Mouse (Mus musculus) megakaryocyte-erythroid progenitor cell, adult 5-6 weeks (primary cell): ENCODE results near the gene Wdr45. TPM values are rescaled to one million over a fixed set of nuclear protein-coding genes. Genes with fewer than 3 reads are reported as not detected.

Experiments
- ATAC-seq: replicated peaks from 2 replicates; pipeline ENCODE4 v1.8.0; 2016; ENCODE audit warnings: mild to moderate bottlenecking, inconsistent platforms; ENCODE audit not compliant: severe bottlenecking, poor library complexity, low FRiP score, low TSS enrichment
- total RNA-seq, 2 experiments: library from RNA; stranded (forward) in 1 of 2; stranded (reverse) in 1 of 2; fragments of 200-1000, 215-1000 nt in 1 of 2; fragments of >200 nt in 1 of 2; fragmentation: Nextera tagmentation in 1 of 2; gene quantifications; 2 replicates each; pipeline ENCODE4 v1.2.3; 2014 to 2017

Gene Wdr45
- total RNA-seq, 2 experiments from 2014 or later, result 20.2 to 36.9 TPM

DNA sequence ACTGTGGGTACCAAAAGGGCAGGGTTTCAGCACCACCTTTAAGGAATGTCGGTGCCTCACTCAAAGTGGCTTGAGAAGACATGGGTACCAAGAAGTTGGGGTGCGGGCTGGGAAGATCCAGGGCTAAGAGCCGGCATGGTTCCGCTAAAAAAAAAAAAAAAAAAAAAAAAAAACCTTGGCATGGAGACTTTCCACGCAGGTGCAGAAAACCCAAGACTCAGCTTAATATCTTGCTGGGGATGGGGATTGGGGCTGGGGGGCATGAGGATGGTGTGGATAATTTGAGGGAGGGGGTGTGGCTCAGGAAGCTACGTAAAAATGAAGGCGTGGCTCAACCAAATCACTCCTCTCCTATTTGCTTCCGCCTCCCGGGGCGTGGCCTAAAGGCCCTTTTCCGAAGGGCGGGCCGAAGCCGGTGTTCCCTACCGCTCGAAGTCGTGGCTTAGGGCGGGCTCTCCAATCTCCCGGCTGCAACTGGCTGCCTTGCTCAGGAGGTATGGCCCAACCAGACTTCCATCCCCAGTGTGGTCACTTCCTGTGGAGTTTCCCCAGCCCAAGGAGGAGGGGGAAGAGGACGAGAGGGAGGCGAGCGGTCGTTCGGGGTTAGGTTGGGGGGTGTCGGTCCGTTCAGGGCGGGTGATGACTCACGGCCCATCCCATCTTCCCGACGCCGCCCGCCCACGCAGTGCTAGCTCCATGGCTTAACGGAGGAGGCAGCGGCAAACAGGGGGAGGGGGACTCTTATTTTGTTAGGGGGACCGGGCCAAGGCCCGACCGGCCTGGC lies 48.2 kb downstream of the Wdr45 start, which contains the start of gene Tfe3:
Gene Tfe3 (plus strand): TSS at position 424 of the 784 bp plus-strand sequence.
- peak; percentile 96 for ATAC-seq

DNA sequence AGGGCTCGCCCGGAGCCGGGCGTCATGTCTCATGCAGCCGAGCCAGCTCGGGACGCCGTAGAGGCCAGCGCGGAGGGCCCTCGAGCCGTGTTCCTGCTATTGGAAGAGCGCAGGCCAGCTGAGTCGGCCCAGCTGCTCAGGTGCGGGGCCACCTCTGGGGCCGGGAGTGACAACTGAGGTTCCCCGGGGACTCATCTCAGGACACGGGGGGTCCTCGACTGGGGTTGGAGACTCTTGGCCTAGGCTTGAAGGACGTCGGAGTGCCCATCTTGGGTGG lies 48.7 kb downstream of the Wdr45 start:
- no peak for ATAC-seq

DNA sequence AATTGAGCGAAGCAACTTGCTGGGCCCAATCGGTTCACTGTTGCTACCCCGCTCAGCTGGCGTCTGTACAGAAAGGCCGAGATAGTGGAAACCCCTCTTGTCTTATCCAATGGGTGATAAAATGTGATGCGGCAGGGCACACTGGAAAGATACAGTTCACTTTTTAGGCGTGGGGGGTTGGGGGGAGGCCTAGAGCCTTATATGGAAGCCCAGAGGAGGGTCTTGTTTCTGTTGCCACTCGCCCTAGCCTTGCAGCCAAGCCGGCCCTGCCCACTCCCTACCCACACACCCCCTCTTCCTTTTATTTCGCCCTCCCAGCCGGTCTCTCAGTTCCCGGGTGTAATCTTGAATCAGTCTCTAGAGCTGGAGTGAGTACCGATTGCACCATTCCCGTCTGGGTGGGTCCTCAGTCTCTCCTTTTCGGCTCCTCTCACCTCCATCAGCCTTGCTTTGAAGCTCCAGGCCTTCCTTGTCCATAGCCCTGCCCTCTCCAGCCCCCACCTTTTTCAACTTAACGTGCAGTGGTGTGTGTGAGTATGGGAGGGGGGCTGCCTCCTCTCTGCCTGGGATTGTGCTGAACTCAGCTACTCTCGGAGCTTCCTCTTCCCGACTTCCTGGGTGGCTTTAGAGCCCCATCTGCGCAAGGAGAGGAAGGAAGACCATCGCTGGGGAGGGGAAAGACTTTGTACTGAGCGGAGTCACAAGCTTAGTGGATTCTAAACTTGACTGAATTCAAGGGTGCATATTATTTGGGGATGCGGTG lies 49.7 kb downstream of the Wdr45 start:
- ATAC-seq, result peak; percentile 34

DNA sequence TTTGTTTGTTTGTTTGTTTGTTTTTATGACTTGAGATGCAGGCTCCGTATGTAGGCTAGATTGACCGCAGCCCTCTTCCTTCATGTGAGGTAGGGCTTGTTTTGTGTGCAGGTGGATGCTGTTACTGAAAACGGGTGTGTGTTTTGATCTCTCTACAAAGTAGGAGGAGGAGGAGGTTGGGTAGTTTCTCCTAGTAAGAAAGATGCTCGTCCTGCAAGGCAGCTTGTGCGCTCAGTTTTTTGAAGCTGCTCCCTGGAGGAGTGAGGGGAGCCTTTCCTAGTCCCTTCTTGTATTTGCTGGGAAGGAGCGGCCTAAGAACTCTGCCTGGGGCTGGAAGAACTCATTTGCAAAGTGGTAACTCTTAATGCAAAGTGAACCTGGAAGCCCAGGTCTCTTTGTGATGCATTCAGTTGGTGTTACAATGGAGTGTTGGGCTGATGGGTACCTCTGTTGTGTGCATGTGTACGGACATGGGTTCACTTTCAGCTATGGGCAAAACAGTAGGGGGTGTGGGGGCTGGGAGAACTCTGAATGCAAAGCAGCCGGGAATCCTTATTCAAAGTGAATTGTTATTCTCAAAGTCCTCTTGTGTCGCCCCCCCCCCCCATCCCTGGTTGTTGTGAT lies 50.6 kb downstream of the Wdr45 start:
- ATAC-seq, result no peak

DNA sequence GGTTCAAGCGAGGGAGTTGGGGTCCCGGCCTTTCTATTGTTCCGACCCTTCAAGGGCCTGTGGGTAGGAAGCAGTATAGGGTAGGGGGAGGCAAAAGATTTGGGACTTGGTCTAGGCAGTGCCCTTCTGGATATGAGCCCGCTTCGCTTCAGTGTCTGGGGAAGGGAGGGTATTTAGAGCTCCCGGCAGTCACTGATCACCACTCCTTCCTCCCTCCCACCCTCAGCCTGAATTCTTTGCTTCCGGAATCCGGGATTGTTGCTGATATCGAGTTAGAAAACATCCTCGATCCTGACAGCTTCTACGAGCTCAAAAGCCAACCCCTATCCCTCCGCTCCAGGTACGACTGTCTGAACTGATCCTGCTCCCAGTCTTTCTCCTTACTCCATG lies 51.1 kb downstream of the Wdr45 start:
- no peak for ATAC-seq

DNA sequence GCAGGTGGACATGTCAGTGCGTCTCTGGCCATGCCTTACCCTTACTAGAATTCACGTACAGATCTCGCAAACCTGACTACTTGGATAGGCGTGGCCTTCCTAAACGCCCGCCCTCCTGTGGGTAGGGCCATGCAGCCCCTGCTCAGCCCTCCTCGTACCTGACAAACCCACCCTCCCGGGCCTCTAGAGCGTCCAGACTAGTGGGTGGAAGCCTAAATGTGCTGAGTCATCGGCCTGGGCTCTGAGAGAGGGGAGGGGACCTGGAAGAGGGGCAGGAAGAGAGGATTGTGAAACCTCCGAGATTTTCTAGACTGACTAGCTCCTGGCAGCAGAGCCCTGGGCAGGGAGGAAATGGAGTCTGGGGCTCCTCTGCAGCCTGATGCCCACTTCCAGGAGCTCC lies 51.6 kb downstream of the Wdr45 start:
- ATAC-seq, result no peak

DNA sequence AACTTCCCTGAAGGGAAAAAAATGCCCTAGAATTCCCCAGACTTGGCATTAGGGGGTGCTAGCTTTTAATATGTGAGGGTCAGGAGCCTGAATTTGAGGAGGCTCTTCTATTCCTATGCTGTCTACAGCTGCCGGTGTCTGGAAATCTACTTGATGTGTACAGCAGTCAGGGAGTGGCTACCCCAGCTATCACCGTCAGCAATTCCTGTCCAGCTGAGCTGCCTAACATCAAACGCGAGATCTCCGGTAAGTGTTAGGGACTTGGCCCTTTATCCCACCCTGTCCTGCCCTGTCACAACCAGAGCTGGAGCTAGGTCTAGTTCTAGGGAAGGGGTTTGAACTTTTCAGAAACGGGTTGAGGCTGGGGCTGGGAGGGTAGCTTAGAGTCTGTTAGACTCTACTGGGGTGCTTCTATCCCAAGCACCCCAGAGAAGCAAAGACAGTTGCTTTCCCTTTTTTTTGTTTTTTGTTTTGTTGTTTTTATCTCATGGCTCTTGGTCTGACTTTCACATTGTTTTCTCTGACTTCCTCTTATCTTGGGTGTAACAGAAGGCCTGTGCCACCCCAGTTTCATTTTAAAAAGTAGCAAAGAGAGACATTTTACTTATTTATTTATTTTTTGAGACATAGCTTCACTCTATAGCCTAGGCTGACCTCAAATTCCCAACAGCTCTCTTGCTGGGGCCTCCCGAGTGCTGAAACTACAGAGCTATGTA lies 55.3 kb downstream of the Wdr45 start:
- ATAC-seq, result peak; percentile 76

DNA sequence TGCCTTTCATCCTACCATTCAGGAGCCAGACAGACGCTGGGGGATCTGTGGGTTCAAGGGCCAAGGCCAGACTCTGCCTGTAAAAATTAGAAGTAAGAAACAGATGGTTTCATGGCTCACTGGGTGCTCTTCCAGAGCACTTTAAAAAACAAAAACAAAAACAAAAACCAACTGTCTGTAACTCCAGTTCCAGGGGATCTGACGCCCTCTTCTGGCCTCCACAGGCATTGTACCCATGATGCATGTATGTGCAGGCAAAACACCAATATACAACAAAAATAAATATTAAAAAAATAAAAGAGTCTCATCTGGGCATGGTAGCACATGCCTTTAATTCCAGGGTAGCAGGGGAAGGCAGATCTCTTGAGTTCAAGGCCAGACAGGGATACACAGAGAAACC lies 58.6 kb downstream of the Wdr45 start:
- ATAC-seq, result no peak

DNA sequence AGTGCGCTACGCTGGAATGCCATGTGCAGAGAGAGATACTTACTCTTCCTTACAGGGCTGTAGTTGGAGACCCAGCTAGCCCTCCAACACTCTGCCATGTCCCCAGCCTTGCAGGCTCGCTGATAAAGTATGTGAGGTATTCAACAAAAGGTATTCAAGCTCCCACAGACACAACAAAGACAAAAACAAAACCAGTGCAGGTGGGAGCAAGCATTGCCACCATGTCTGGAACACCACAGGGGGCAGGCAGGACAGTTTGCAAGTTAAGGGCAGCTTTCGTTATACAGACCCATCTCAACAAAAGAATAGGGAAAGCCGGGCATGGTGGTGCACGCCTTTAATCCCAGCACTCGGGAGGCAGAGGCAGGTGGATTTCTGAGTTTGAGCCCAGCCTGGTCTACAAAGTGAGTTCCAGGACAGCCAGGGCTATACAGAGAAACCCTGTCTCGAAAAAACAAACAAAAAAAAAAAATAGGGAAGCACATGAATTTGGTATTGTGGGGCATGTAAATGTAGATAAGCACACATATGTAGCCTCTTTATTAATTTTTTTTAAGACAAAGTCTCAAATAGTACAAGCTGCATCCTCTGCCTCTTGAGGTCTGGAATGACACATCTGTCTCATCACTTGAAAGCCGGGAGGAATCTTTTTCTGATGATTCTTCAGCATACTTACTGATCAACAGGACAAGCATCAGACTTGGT lies 61.5 kb downstream of the Wdr45 start:
- ATAC-seq, result no peak

DNA sequence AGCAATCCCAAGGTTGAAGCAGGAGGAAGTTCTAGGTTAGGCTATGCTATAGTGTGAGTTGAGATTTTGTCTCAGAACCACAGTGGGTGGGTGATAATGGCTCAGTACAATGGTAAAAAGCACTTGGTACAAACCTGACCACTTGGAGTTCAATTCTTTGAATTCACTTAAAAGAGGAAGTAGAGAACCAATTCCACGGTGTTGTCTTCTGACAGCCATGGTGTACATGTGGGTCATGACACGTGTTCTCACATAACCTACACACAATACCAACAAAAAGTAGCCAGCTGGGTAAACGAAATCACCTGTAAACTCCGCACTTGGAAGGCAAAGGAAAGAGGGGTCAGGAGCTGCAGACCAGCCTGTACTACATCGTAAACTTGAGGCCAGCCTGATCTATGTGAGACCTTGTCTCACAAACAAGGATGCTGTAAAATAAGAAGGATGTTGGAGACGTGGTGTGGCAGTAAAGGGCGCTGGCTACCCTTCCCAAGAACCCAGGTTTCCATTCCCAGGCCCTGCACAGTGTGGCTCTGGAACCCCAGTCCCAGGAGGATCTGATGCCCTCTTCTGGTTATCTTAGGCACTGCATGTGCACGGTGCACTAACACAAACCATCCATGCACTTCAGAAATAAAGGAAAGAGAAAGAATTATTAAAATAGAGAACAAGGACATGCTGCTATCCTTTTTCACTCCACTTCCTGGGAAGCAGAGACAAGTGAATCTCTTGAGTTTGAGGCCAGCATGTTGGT lies 62.4 kb downstream of the Wdr45 start:
- peak; percentile 45; the same call in 1 of the 2 replicates for ATAC-seq

Other genes with a start within 250 kb of the Wdr45 start
- not detected in 2 replicates for gene Foxp3, start 140.7 kb upstream of the Wdr45 start, total RNA-seq (2014; fragmentation: Nextera tagmentation)
- gene Foxp3, start 140.7 kb upstream of the Wdr45 start, total RNA-seq (2017), result 0.11 TPM in 1 of 2 replicates, not detected in the other
- gene Ppp1r3f, start 140.1 kb upstream of the Wdr45 start, total RNA-seq (2014; fragmentation: Nextera tagmentation), result 3.0 TPM in 1 of 2 replicates, not detected in the other
- 0.19 and 2.5 TPM in 2 replicates for gene Ppp1r3f, start 140.1 kb upstream of the Wdr45 start, total RNA-seq (2017)
- gene Ccdc22, start 108.8 kb upstream of the Wdr45 start, total RNA-seq (2014; fragmentation: Nextera tagmentation), result 19.6 and 31.5 TPM in 2 replicates
- 18.2 and 21.6 TPM in 2 replicates for gene Ccdc22, start 108.8 kb upstream of the Wdr45 start, total RNA-seq (2017)
- not detected in 2 replicates for gene Cacna1f, start 107.2 kb upstream of the Wdr45 start, total RNA-seq (2014; fragmentation: Nextera tagmentation)
- gene Cacna1f, start 107.2 kb upstream of the Wdr45 start, total RNA-seq (2017), result not detected in 2 replicates
- gene Syp, start 75.9 kb upstream of the Wdr45 start, total RNA-seq (2014; fragmentation: Nextera tagmentation), result 0.52 TPM in 1 of 2 replicates, not detected in the other
- 0.72 TPM in 1 of 2 replicates, not detected in the other for gene Syp, start 75.9 kb upstream of the Wdr45 start, total RNA-seq (2017)
- 4.7 and 7.8 TPM in 2 replicates for gene Prickle3, start 57.1 kb upstream of the Wdr45 start, total RNA-seq (2014; fragmentation: Nextera tagmentation)
- gene Prickle3, start 57.1 kb upstream of the Wdr45 start, total RNA-seq (2017), result 0.99 and 1.7 TPM in 2 replicates
- gene Plp2, start 42.9 kb upstream of the Wdr45 start, total RNA-seq (2014; fragmentation: Nextera tagmentation), result 82.2 and 98.3 TPM in 2 replicates
- 26.5 and 29.9 TPM in 2 replicates for gene Plp2, start 42.9 kb upstream of the Wdr45 start, total RNA-seq (2017)
- 0.17 TPM in 1 of 2 replicates, not detected in the other for gene Magix, start 33.1 kb upstream of the Wdr45 start, total RNA-seq (2014; fragmentation: Nextera tagmentation)
- not detected in 2 replicates for gene Magix, start 33.1 kb upstream of the Wdr45 start, total RNA-seq (2017)
- gene Gpkow, start 17.2 kb upstream of the Wdr45 start, total RNA-seq (2014; fragmentation: Nextera tagmentation), result 28.3 and 53.3 TPM in 2 replicates
- 20.6 and 31.1 TPM in 2 replicates for gene Gpkow, start 17.2 kb upstream of the Wdr45 start, total RNA-seq (2017)
- gene Gm45208, start 7.9 kb downstream of the Wdr45 start, total RNA-seq (2014; fragmentation: Nextera tagmentation), result not detected in 2 replicates
- gene Gm45208, start 7.9 kb downstream of the Wdr45 start, total RNA-seq (2017), result not detected in 2 replicates
- gene Praf2, start 14.1 kb downstream of the Wdr45 start, total RNA-seq (2014; fragmentation: Nextera tagmentation), result 4.9 and 8.1 TPM in 2 replicates
- gene Praf2, start 14.1 kb downstream of the Wdr45 start, total RNA-seq (2017), result 1.4 and 6.6 TPM in 2 replicates
- 0.74 and 2.3 TPM in 2 replicates for gene Ccdc120, start 36.6 kb downstream of the Wdr45 start, total RNA-seq (2014; fragmentation: Nextera tagmentation)
- 1.4 and 2.2 TPM in 2 replicates for gene Ccdc120, start 36.6 kb downstream of the Wdr45 start, total RNA-seq (2017)
- 33.5 and 36.5 TPM in 2 replicates for gene Tfe3, start 48.2 kb downstream of the Wdr45 start, total RNA-seq (2014; fragmentation: Nextera tagmentation)
- 10.4 and 15.0 TPM in 2 replicates for gene Tfe3, start 48.2 kb downstream of the Wdr45 start, total RNA-seq (2017)
- 64.4 and 98.4 TPM in 2 replicates for gene Gripap1, start 75.4 kb downstream of the Wdr45 start, total RNA-seq (2014; fragmentation: Nextera tagmentation)
- gene Gripap1, start 75.4 kb downstream of the Wdr45 start, total RNA-seq (2017), result 78.9 and 102 TPM in 2 replicates
- gene Kcnd1, start 108.0 kb downstream of the Wdr45 start, total RNA-seq (2014; fragmentation: Nextera tagmentation), result 0.55 and 2.2 TPM in 2 replicates
- gene Kcnd1, start 108.0 kb downstream of the Wdr45 start, total RNA-seq (2017), result 1.9 and 2.2 TPM in 2 replicates
- 59.5 and 83.5 TPM in 2 replicates for gene Otud5, start 127.0 kb downstream of the Wdr45 start, total RNA-seq (2014; fragmentation: Nextera tagmentation)
- 50.0 and 64.6 TPM in 2 replicates for gene Otud5, start 127.0 kb downstream of the Wdr45 start, total RNA-seq (2017)
- 11.4 and 16.2 TPM in 2 replicates for gene Pim2, start 163.9 kb downstream of the Wdr45 start, total RNA-seq (2014; fragmentation: Nextera tagmentation)
- gene Pim2, start 163.9 kb downstream of the Wdr45 start, total RNA-seq (2017), result 2.1 and 2.2 TPM in 2 replicates
- gene Slc35a2, start 169.7 kb downstream of the Wdr45 start, total RNA-seq (2014; fragmentation: Nextera tagmentation), result 13.2 and 19.3 TPM in 2 replicates
- 9.8 and 16.1 TPM in 2 replicates for gene Slc35a2, start 169.7 kb downstream of the Wdr45 start, total RNA-seq (2017)
- 46.8 and 81.9 TPM in 2 replicates for gene Pqbp1, start 184.9 kb downstream of the Wdr45 start, total RNA-seq (2014; fragmentation: Nextera tagmentation)
- 176 and 188 TPM in 2 replicates for gene Pqbp1, start 184.9 kb downstream of the Wdr45 start, total RNA-seq (2017)
- gene Timm17b, start 185.0 kb downstream of the Wdr45 start, total RNA-seq (2014; fragmentation: Nextera tagmentation), result 71.7 and 112 TPM in 2 replicates
- gene Timm17b, start 185.0 kb downstream of the Wdr45 start, total RNA-seq (2017), result 61.4 and 61.5 TPM in 2 replicates
- gene Gm10491, start 193.5 kb downstream of the Wdr45 start, total RNA-seq (2014; fragmentation: Nextera tagmentation), result not detected in 2 replicates
- not detected in 2 replicates for gene Gm10491, start 193.5 kb downstream of the Wdr45 start, total RNA-seq (2017)
- gene Gm10490, start 195.2 kb downstream of the Wdr45 start, total RNA-seq (2014; fragmentation: Nextera tagmentation), result not detected in 2 replicates
- not detected in 2 replicates for gene Gm10490, start 195.2 kb downstream of the Wdr45 start, total RNA-seq (2017)
- not detected in 2 replicates for gene Pcsk1n, start 205.5 kb downstream of the Wdr45 start, total RNA-seq (2014; fragmentation: Nextera tagmentation)
- not detected in 2 replicates for gene Pcsk1n, start 205.5 kb downstream of the Wdr45 start, total RNA-seq (2017)
- not detected in 2 replicates for gene Eras, start 214.3 kb downstream of the Wdr45 start, total RNA-seq (2014; fragmentation: Nextera tagmentation)
- gene Eras, start 214.3 kb downstream of the Wdr45 start, total RNA-seq (2017), result not detected in 2 replicates
- 9.8 and 9.9 TPM in 2 replicates for gene Hdac6, start 233.6 kb downstream of the Wdr45 start, total RNA-seq (2014; fragmentation: Nextera tagmentation)
- gene Hdac6, start 233.6 kb downstream of the Wdr45 start, total RNA-seq (2017), result 9.1 and 11.8 TPM in 2 replicates